Mouse (Mus musculus): ENCODE results near the gene Palm3.
"Not testable (repeated sequence)": the region's sequence is repeated elsewhere in the genome, so short reads cannot be mapped to it uniquely, and the experiment has no call there.

Gene Palm3

GRCm38 (mm10) chr8:84021096-84021495 lies at the start of gene Palm3:
TSS of gene Palm3 (plus strand) at chr8:84021471.
- peak in 1 of 2 experiments; percentile 49 for DNase-seq

- no peak for DNase-seq
Measured at GRCm38 (mm10) chr8:83971661-83972060, 49.6 kb upstream of the Palm3 start.

GRCm38 (mm10) chr8:83972150-83973120 lies 48.8 kb upstream of the Palm3 start, which contains the start of gene Prkaca:
TSS of gene Prkaca (plus strand) at chr8:83972993.
- peak; percentile 97 to 100 for DNase-seq

- DNase-seq = no peak
Measured at GRCm38 (mm10) chr8:83973161-83974031, 47.9 kb upstream of the Palm3 start.

- peak; percentile 44 to 63 for DNase-seq
Measured at GRCm38 (mm10) chr8:83974521-83974920, 46.8 kb upstream of the Palm3 start.

- DNase-seq = peak in 1 of 2 experiments; percentile 43
Measured at GRCm38 (mm10) chr8:83976101-83976630, 45.1 kb upstream of the Palm3 start.

GRCm38 (mm10) chr8:83976779-83977350 lies 44.4 kb upstream of the Palm3 start:
- peak in 1 of 2 experiments; percentile 19 for DNase-seq

- DNase-seq = peak in 1 of 2 experiments; percentile 17
Measured at GRCm38 (mm10) chr8:83977646-83978045, 43.6 kb upstream of the Palm3 start.

- DNase-seq = no peak
Measured at GRCm38 (mm10) chr8:83978200-83978599, 43.1 kb upstream of the Palm3 start.

- no peak for DNase-seq
Measured at GRCm38 (mm10) chr8:83980250-83980649, 41.0 kb upstream of the Palm3 start.

- no peak for DNase-seq
Measured at GRCm38 (mm10) chr8:83980845-83981244, 40.4 kb upstream of the Palm3 start.

GRCm38 (mm10) chr8:83981533-83981932 lies 39.7 kb upstream of the Palm3 start:
- no peak for DNase-seq

- no peak for DNase-seq
Measured at GRCm38 (mm10) chr8:83982449-83982848, 38.8 kb upstream of the Palm3 start.

GRCm38 (mm10) chr8:83983222-83983621 lies 38.0 kb upstream of the Palm3 start:
- not testable (repeated sequence) for DNase-seq

GRCm38 (mm10) chr8:83989243-83989642 lies 32.0 kb upstream of the Palm3 start:
- DNase-seq = no peak

GRCm38 (mm10) chr8:83990170-83990569 lies 31.1 kb upstream of the Palm3 start:
- DNase-seq = no peak

- no peak for DNase-seq
Measured at GRCm38 (mm10) chr8:83992488-83992887, 28.8 kb upstream of the Palm3 start.

- DNase-seq = no peak
Measured at GRCm38 (mm10) chr8:83994030-83994429, 27.2 kb upstream of the Palm3 start.

GRCm38 (mm10) chr8:83995973-83996372 lies 25.3 kb upstream of the Palm3 start:
- no peak for DNase-seq

- peak; percentile 88 to 94 for DNase-seq
Measured at GRCm38 (mm10) chr8:83996567-83997505, 24.4 kb upstream of the Palm3 start.

- peak; percentile 63 to 79 for DNase-seq
Measured at GRCm38 (mm10) chr8:83997511-83998141, 23.6 kb upstream of the Palm3 start, which contains the start of gene Samd1. TSS of gene Samd1 (plus strand) at chr8:83997672.
